Mouse (Mus musculus) B cell, adult 67 days (primary cell): ENCODE measurements around the gene 2010109A12Rik. TPM values are rescaled to one million over a fixed set of nuclear protein-coding genes. Genes with fewer than 3 reads are reported as not detected.

ENCODE experiments used
- total RNA-seq, 2 experiments: library from RNA; stranded (reverse); gene quantifications; 4 replicates each; pipeline ENCODE4 v1.2.4; 2023

2010109A12Rik gene
- 1 to 10 TPM; 1.9 to 3.1 TPM for total RNA-seq

GRCm38 (mm10) chr5:93206109-93207005 lies at the start of gene 2010109A12Rik, which contains the start of gene Ccni:
Gene 2010109A12Rik, plus strand, starts transcription at chr5:93206518.
Gene Ccni, minus strand, starts transcription at chr5:93206495.

Other genes with a start within 250 kb of the 2010109A12Rik start
- gene Sowahb, start 161.5 kb upstream of the 2010109A12Rik start, total RNA-seq, result under 1 TPM in 1 of 2 experiments, not detected in 1; 0.15 TPM
- 100 to 1,000 TPM; 113 to 126 TPM for gene Sept11, start 113.1 kb upstream of the 2010109A12Rik start, total RNA-seq
- gene Ccni, start within 50 bp of the 2010109A12Rik start, total RNA-seq, result 100 to 1,000 TPM; 160 to 188 TPM
- gene Ccng2, start 60.7 kb downstream of the 2010109A12Rik start, total RNA-seq, result 10 to 100 TPM; 76.7 to 80.5 TPM